Mouse (Mus musculus) testis, adult 2 months (tissue): ENCODE measurements around the gene Pnkp.

Experiments
- CTCF ChIP-seq: fragments of 200-500 bp; IDR thresholded peaks from 2 replicates; pipeline ENCODE4 v1.5.1; 2012; ENCODE audit warnings: low read depth, mild to moderate bottlenecking, inconsistent platforms, low read length, moderate library complexity; ENCODE audit not compliant: control insufficient read depth, insufficient read depth, insufficient replicate concordance
- POLR2A ChIP-seq: fragments of 200-500 bp; IDR thresholded peaks from 2 replicates; pipeline ENCODE4 v1.6.1; 2012; ENCODE audit warnings: low read depth, mild to moderate bottlenecking, inconsistent platforms, low read length, moderate library complexity; ENCODE audit not compliant: control insufficient read depth

DNA sequence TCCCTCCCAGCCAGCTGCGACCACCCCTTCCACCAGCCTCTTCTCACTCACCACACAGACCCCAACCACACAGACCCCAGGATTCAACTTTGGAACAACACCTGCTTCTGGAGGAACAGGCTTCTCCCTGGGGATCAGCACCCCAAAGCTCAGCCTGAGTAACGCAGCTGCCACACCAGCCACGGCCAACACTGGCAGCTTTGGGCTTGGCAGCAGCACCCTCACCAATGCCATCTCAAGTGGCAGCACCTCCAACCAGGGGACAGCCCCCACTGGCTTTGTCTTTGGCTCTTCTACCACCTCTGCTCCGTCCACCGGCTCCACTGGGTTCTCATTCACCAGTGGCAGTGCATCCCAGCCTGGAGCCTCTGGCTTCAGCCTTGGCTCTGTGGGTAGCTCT, 28.2 kb upstream of the Pnkp start:
- TF ChIP-seq CTCF (no peak), POLR2A (no peak)
